Mouse (Mus musculus): ENCODE measurements around the gene Lyrm2. TPM values are rescaled to one million over a fixed set of nuclear protein-coding genes. Genes with fewer than 3 reads are reported as not detected.

Gene Lyrm2
- total RNA-seq, 2 experiments from 2014 or later, result 14.7 to 20.5 TPM

Other genes with a start within 250 kb of the Lyrm2 start
- gene Gja10, start 197.5 kb upstream of the Lyrm2 start, total RNA-seq (2021), result not detected
- gene Casp8ap2, start 184.8 kb upstream of the Lyrm2 start, total RNA-seq (2021), result 1 to 10 TPM; 3.8 to 5.1 TPM
- gene Mdn1, start 143.1 kb upstream of the Lyrm2 start, total RNA-seq (2021), result 1 to 10 TPM; 6.4 to 7.8 TPM
- gene Ankrd6, start 150.6 kb downstream of the Lyrm2 start, total RNA-seq (2021), result 1 to 10 TPM; 2.2 to 3.2 TPM
- 100 to 1,000 TPM; 126 to 165 TPM for gene Rragd, start 182.8 kb downstream of the Lyrm2 start, total RNA-seq (2021)
- 10 to 100 TPM; 42.6 to 45.9 TPM for gene Ube2j1, start 231.2 kb downstream of the Lyrm2 start, total RNA-seq (2021)